Mouse (Mus musculus) intestine, embryonic 15.5 days (tissue): ENCODE results near the gene Olfr1396. TPM values are rescaled to one million over a fixed set of nuclear protein-coding genes. Genes with fewer than 3 reads are reported as not detected.
A peak's percentile ranks its signal among the peaks of the same experiment; 100 is the strongest.

ENCODE experiments used
- ATAC-seq: fragments of 200-750 bp; cut with Nextera tagmentation; 2 replicates; pipeline ENCODE4 v1.8.0; 2017; ENCODE audit warnings: moderate TSS enrichment, moderate library complexity
- H3K27ac ChIP-seq: fragments of 300-500 bp; sonication (generic); 2 replicates; pipeline ENCODE4 v1.5.1; 2015; ENCODE audit warnings: mild to moderate bottlenecking, inconsistent platforms
- H3K27me3 ChIP-seq: fragments of 300-500 bp; sonication (generic); replicated peaks from 2 replicates; pipeline ENCODE4 v1.6.1; 2015; ENCODE audit warnings: inconsistent platforms
- H3K36me3 ChIP-seq: fragments of 300-500 bp; sonication (generic); 2 replicates; pipeline ENCODE4 v1.6.1; 2015; ENCODE audit warnings: inconsistent platforms
- H3K4me1 ChIP-seq: fragments of 300-500 bp; sonication (generic); replicated peaks from 2 replicates; pipeline ENCODE4 v1.6.1; 2015; ENCODE audit warnings: inconsistent platforms
- H3K4me2 ChIP-seq: fragments of 300-500 bp; sonication (generic); replicated peaks from 2 replicates; pipeline ENCODE4 v1.6.1; 2015; ENCODE audit warnings: mild to moderate bottlenecking, inconsistent platforms
- H3K4me3 ChIP-seq: fragments of 300-500 bp; sonication (generic); replicated peaks from 2 replicates; pipeline ENCODE4 v1.5.1; 2015; ENCODE audit warnings: inconsistent platforms
- H3K9ac ChIP-seq: fragments of 300-500 bp; sonication (generic); 2 replicates; pipeline ENCODE4 v1.6.1; 2015; ENCODE audit warnings: inconsistent platforms
- H3K9me3 ChIP-seq: fragments of 300-500 bp; sonication (generic); 2 replicates; pipeline ENCODE4 v1.6.1; 2016; ENCODE audit warnings: inconsistent platforms
- WGBS: fragments of 180-500 bp; shearing (Covaris S2); methylation state at CpG from one replicate; pipeline ENCODE4 v1.1.7; 2015; 5-methylcytosine and 5-hydroxymethylcytosine counted together
- polyA plus RNA-seq: library from polyadenylated mRNA; unstranded; fragments of >200 nt; fragmentation: Nextera tagmentation; extraction: Ambion mirVana; gene quantifications from 2 replicates; pipeline ENCODE4 v1.2.1, GENCODE M21; 2015

Olfr1396 gene
- polyA plus RNA-seq, 1 experiment from 2014 or later = not detected

GRCm38 (mm10) chr11:49103047-49103693 lies 11.5 kb downstream of the Olfr1396 start:
- ATAC-seq = peak; percentile 74
- no peaks in the 10 kb centered on the region for H3K36me3 ChIP-seq
- H3K27ac ChIP-seq = no peak overlapping the region
- H3K4me3 ChIP-seq = no peak overlapping the region
- no peaks in the 10 kb centered on the region for H3K9me3 ChIP-seq
- WGBS = 10% methylated on average over 8 of the region's 8 CpGs
- no peaks in the 10 kb centered on the region for H3K27me3 ChIP-seq
- no peak overlapping the region for H3K9ac ChIP-seq
- 0 out of 2 replicates have a peak, but pooled peaks cover 3% of the 10 kb centered on the region for H3K4me1 ChIP-seq
- H3K4me2 ChIP-seq = no peak overlapping the region

GRCm38 (mm10) chr11:49101500-49101899 lies 13.2 kb downstream of the Olfr1396 start:
- H3K9ac ChIP-seq = no peak overlapping the region
- H3K9me3 ChIP-seq = no peaks in the 10 kb centered on the region
- ATAC-seq = no peak
- H3K36me3 ChIP-seq = no peaks in the 10 kb centered on the region
- no peak overlapping the region for H3K4me2 ChIP-seq
- WGBS = 26% methylated on average over 5 of the region's 5 CpGs
- no peak overlapping the region for H3K4me3 ChIP-seq
- H3K4me1 ChIP-seq = 0 out of 2 replicates have a peak, but pooled peaks cover 3% of the 10 kb centered on the region
- no peak overlapping the region for H3K27ac ChIP-seq
- no peaks in the 10 kb centered on the region for H3K27me3 ChIP-seq

- Histone ChIP-seq H3K4me3 (no peak overlapping the region), H3K9me3 (no peaks in the 10 kb centered on the region), H3K27me3 (no peaks in the 10 kb centered on the region), H3K9ac (no peak overlapping the region), H3K4me1 (0 out of 2 replicates have a peak, but pooled peaks cover 3% of the 10 kb centered on the region), H3K27ac (no peak overlapping the region), H3K4me2 (no peak overlapping the region), H3K36me3 (no peaks in the 10 kb centered on the region)
- no peak for ATAC-seq
- 89% methylated on average over 3 of the region's 3 CpGs for whole genome bisulfite sequencing
These were observed 14.3 kb downstream of the Olfr1396 start for GRCm38 (mm10) chr11:49100409-49100808.

- H3K27ac ChIP-seq = no peak overlapping the region
- no peaks in the 10 kb centered on the region; the same call in 1 of the 2 replicates for H3K4me1 ChIP-seq
- 83% methylated on average over 4 of the region's 4 CpGs for WGBS
- H3K36me3 ChIP-seq = no peaks in the 10 kb centered on the region
- H3K27me3 ChIP-seq = no peaks in the 10 kb centered on the region
- no peaks in the 10 kb centered on the region for H3K9me3 ChIP-seq
- no peak overlapping the region for H3K4me2 ChIP-seq
- no peak for ATAC-seq
- no peak overlapping the region for H3K4me3 ChIP-seq
- H3K9ac ChIP-seq = no peak overlapping the region
These were observed 19.3 kb downstream of the Olfr1396 start for GRCm38 (mm10) chr11:49095367-49095766.

- WGBS = 81% methylated on average over 6 of the region's 6 CpGs
- Histone ChIP-seq H3K4me2 (no peak overlapping the region), H3K4me1 (peaks cover 2% of the 10 kb centered on the region; the same call in 1 of the 2 replicates), H3K4me3 (no peak overlapping the region), H3K36me3 (no peaks in the 10 kb centered on the region), H3K27me3 (no peaks in the 10 kb centered on the region), H3K9me3 (no peaks in the 10 kb centered on the region), H3K9ac (no peak overlapping the region), H3K27ac (no peak overlapping the region)
- ATAC-seq = no peak
These were observed 20.6 kb downstream of the Olfr1396 start for GRCm38 (mm10) chr11:49093861-49094660.

- no peak overlapping the region for H3K4me3 ChIP-seq
- H3K27ac ChIP-seq = no peak overlapping the region
- no peak for ATAC-seq
- 95% methylated on average over 2 of the region's 2 CpGs for WGBS
- no peak overlapping the region for H3K4me2 ChIP-seq
- no peaks in the 10 kb centered on the region for H3K9me3 ChIP-seq
- H3K36me3 ChIP-seq = no peaks in the 10 kb centered on the region
- no peaks in the 10 kb centered on the region for H3K27me3 ChIP-seq
- H3K9ac ChIP-seq = no peak overlapping the region
- H3K4me1 ChIP-seq = peaks cover 8% of the 10 kb centered on the region
These were observed 21.9 kb downstream of the Olfr1396 start for GRCm38 (mm10) chr11:49092786-49093185.

GRCm38 (mm10) chr11:49092053-49092586 lies 22.6 kb downstream of the Olfr1396 start:
- H3K4me2 ChIP-seq = no peak overlapping the region
- ATAC-seq = no peak
- H3K4me1 ChIP-seq = peaks cover 9% of the 10 kb centered on the region
- no peak overlapping the region for H3K9ac ChIP-seq
- H3K27ac ChIP-seq = no peak overlapping the region
- no peaks in the 10 kb centered on the region for H3K36me3 ChIP-seq
- 100% methylated on average over 1 of the region's 1 CpGs for WGBS
- no peak overlapping the region for H3K4me3 ChIP-seq
- H3K9me3 ChIP-seq = no peaks in the 10 kb centered on the region
- no peaks in the 10 kb centered on the region for H3K27me3 ChIP-seq

DNA sequence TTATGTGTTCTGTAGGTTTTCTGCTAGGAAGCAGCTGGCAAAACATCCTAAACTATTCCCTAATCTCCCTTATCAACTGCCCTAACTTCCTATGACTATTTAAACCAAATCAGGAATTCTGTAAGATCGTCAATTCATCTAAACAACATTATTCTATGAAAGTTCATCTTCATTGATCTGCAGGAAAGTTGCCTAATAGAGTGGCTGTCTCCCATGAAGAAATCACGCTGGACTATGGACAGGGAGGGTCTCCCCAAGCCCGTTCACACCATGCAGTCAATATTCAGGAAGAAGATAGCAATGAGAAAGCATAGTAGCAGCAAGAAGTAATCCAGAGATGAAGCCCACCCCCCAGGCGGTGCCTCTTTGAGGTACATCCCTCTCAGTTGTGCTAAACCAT lies 23.5 kb downstream of the Olfr1396 start:
- Histone ChIP-seq H3K4me1 (peaks cover 9% of the 10 kb centered on the region), H3K9me3 (no peaks in the 10 kb centered on the region), H3K4me3 (no peak overlapping the region), H3K36me3 (no peaks in the 10 kb centered on the region), H3K27ac (no peak overlapping the region), H3K27me3 (no peaks in the 10 kb centered on the region), H3K9ac (no peak overlapping the region), H3K4me2 (no peak overlapping the region)
- WGBS = 70% methylated on average over 4 of the region's 4 CpGs
- no peak for ATAC-seq

GRCm38 (mm10) chr11:49090551-49090950 lies 24.1 kb downstream of the Olfr1396 start:
- ATAC-seq = no peak
- WGBS = 83% methylated on average over 5 of the region's 5 CpGs
- Histone ChIP-seq H3K27ac (no peak overlapping the region), H3K4me2 (no peak overlapping the region), H3K4me3 (no peak overlapping the region), H3K36me3 (no peaks in the 10 kb centered on the region), H3K4me1 (peaks cover 9% of the 10 kb centered on the region), H3K9me3 (no peaks in the 10 kb centered on the region), H3K9ac (no peak overlapping the region), H3K27me3 (no peaks in the 10 kb centered on the region)

- Histone ChIP-seq H3K36me3 (no peaks in the 10 kb centered on the region), H3K4me3 (no peak overlapping the region), H3K9me3 (no peaks in the 10 kb centered on the region), H3K4me2 (no peak overlapping the region), H3K27me3 (no peaks in the 10 kb centered on the region), H3K27ac (no peak overlapping the region), H3K4me1 (peaks cover 9% of the 10 kb centered on the region), H3K9ac (no peak overlapping the region)
- ATAC-seq = 0 out of 2 replicates have a peak, but pooled peaks have one; percentile 21
- 76% methylated on average over 3 of the region's 3 CpGs for WGBS
These were observed 24.8 kb downstream of the Olfr1396 start for GRCm38 (mm10) chr11:49089735-49090507.

GRCm38 (mm10) chr11:49088990-49089652 lies 25.6 kb downstream of the Olfr1396 start:
- ATAC-seq = peak; percentile 81
- no peaks in the 10 kb centered on the region for H3K9me3 ChIP-seq
- H3K36me3 ChIP-seq = no peaks in the 10 kb centered on the region
- H3K4me1 ChIP-seq = peaks cover 9% of the 10 kb centered on the region
- no peak overlapping the region for H3K27ac ChIP-seq
- H3K9ac ChIP-seq = no peak overlapping the region
- WGBS = 68% methylated on average over 5 of the region's 5 CpGs
- H3K4me2 ChIP-seq = no peak overlapping the region; the same call in 1 of the 2 replicates
- no peaks in the 10 kb centered on the region for H3K27me3 ChIP-seq
- H3K4me3 ChIP-seq = no peak overlapping the region
